Mouse (Mus musculus) liver, postnatal 0 days (tissue): Measurements from ENCODE around the gene Lsg1. TPM values are rescaled to one million over a fixed set of nuclear protein-coding genes. Genes with fewer than 3 reads are reported as not detected.

Source experiments
- ATAC-seq: fragments of 200-750 bp; cut with Nextera tagmentation; 2 replicates; pipeline ENCODE4 v1.8.0; 2017; ENCODE audit warnings: mild to moderate bottlenecking, moderate library complexity
- DNase-seq: peaks from one replicate; pipeline ENCODE4 v3.0.0-alpha.2; 2016
- H3K27ac ChIP-seq: fragments of 300-500 bp; sonication (generic); 2 replicates; pipeline ENCODE4 v1.5.1; 2014; ENCODE audit warnings: antibody characterized with exemption, moderate library complexity, mild to moderate bottlenecking, low read depth
- H3K27me3 ChIP-seq: fragments of 300-500 bp; sonication (generic); 2 replicates; pipeline ENCODE4 v1.6.1; 2014; ENCODE audit warnings: low read length, control low read depth, mixed read lengths; ENCODE audit not compliant: insufficient read depth
- H3K36me3 ChIP-seq: fragments of 300-500 bp; sonication (generic); replicated peaks from 2 replicates; pipeline ENCODE4 v1.6.1; 2014; ENCODE audit warnings: mild to moderate bottlenecking, control low read depth, low read length, moderate library complexity, mixed read lengths; ENCODE audit not compliant: insufficient read depth
- H3K4me1 ChIP-seq: fragments of 300-500 bp; sonication (generic); 2 replicates; pipeline ENCODE4 v1.6.1; 2014; ENCODE audit warnings: antibody characterized with exemption, mild to moderate bottlenecking, control low read depth; ENCODE audit not compliant: insufficient read depth
- H3K4me2 ChIP-seq: fragments of 300-500 bp; sonication (generic); 2 replicates; pipeline ENCODE4 v1.6.1; 2014; ENCODE audit warnings: low read depth, mild to moderate bottlenecking, low read length, moderate library complexity, mixed read lengths
- H3K4me3 ChIP-seq: fragments of 300-500 bp; sonication (generic); 2 replicates; pipeline ENCODE4 v1.5.1; 2014; ENCODE audit warnings: low read depth, low read length
- H3K9ac ChIP-seq: fragments of 300-500 bp; sonication (generic); replicated peaks from 2 replicates; pipeline ENCODE4 v1.6.1; 2014; ENCODE audit warnings: mild to moderate bottlenecking, moderate library complexity
- H3K9me3 ChIP-seq: fragments of 300-500 bp; sonication (generic); 2 replicates; pipeline ENCODE4 v1.6.1; 2016; ENCODE audit warnings: mild to moderate bottlenecking, control low read depth, low read length, mixed read lengths
- CTCF ChIP-seq: sonication (generic); IDR thresholded peaks from 2 replicates; pipeline ENCODE4 v1.5.1; 2016; ENCODE audit warnings: antibody characterized with exemption, low read depth
- EP300 ChIP-seq: IDR thresholded peaks from 2 replicates; pipeline ENCODE4 v1.6.1; 2016; ENCODE audit warnings: antibody characterized with exemption, low read depth, mild to moderate bottlenecking
- WGBS: fragments of 180-500 bp; shearing (Covaris S2); extraction: QIAGEN DNeasy Blood & Tissue Kit; methylation state at CpG from one replicate; pipeline ENCODE4 v1.1.7; 2014; ENCODE audit not compliant: insufficient replicate concordance; 5-methylcytosine and 5-hydroxymethylcytosine counted together
- polyA plus RNA-seq: library from polyadenylated mRNA; unstranded; fragments of >200 nt; fragmentation: Nextera tagmentation; extraction: Ambion mirVana; gene quantifications from 2 replicates; pipeline ENCODE4 v1.2.1, GENCODE M21; 2015

The Lsg1 gene
- 25.4 and 25.6 TPM in 2 replicates for polyA plus RNA-seq

DNA sequence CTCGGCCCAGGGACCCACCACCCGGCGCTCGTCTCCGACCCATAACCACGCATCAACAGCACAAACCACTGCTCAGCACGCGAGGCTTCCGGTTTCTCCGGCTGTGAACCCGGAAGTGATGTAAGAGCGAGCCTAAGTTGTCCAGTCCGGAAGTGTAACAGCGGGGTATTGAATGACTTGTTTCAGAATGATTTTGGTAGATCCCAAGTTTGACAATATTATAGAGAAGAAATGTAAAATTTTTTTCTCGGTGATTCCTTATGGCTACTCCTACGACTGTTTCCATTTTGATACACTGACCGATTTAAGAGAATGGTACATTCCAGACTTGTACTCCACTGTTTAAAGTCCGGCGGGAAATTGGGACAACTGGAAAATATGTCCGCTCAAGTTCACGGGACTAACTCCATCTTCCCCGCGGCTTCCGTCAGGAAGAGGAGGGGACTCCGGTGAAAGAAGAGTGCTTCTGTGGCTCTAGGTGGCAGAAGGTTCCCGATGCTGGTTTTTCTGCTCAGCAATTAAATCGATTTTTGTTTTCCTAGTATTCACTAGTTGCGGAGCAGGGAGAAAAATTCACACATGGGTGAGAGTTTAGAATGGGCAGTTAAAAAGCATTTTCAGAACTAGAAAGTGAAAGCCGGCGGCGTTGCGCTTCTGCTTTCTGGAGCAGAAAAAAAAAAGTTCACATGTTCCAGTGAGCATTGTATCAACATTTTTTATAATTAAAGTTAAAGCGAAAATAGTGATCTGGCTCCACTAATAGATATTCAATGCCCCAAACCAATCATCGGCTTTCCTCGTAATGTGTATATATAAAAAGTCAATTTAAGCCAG is at the start of gene Lsg1:
Lsg1 (minus strand) TSS at position 99 of the 834 bp plus-strand sequence.
- H3K36me3 ChIP-seq = peaks cover 23% of the 10 kb centered on the region
- peak within 1 kb of the TSS; percentile 89 for H3K4me2 ChIP-seq
- TF ChIP-seq CTCF = peak; percentile 43
- peak; percentile 92 for TF ChIP-seq EP300
- H3K4me3 ChIP-seq = peak within 1 kb of the TSS; percentile 91
- DNase-seq (peak; percentile 89), ATAC-seq (peak; percentile 97)
- H3K27ac ChIP-seq = peak within 1 kb of the TSS; percentile 78
- H3K9me3 ChIP-seq = no peaks in the 10 kb centered on the region
- 3% methylated on average over 35 of the region's 35 CpGs for WGBS
- no peaks in the 10 kb centered on the region; the same call in 1 of the 2 replicates for H3K4me1 ChIP-seq
- no peaks in the 10 kb centered on the region for H3K27me3 ChIP-seq
- peak within 1 kb of the TSS; percentile 84 for H3K9ac ChIP-seq

DNA sequence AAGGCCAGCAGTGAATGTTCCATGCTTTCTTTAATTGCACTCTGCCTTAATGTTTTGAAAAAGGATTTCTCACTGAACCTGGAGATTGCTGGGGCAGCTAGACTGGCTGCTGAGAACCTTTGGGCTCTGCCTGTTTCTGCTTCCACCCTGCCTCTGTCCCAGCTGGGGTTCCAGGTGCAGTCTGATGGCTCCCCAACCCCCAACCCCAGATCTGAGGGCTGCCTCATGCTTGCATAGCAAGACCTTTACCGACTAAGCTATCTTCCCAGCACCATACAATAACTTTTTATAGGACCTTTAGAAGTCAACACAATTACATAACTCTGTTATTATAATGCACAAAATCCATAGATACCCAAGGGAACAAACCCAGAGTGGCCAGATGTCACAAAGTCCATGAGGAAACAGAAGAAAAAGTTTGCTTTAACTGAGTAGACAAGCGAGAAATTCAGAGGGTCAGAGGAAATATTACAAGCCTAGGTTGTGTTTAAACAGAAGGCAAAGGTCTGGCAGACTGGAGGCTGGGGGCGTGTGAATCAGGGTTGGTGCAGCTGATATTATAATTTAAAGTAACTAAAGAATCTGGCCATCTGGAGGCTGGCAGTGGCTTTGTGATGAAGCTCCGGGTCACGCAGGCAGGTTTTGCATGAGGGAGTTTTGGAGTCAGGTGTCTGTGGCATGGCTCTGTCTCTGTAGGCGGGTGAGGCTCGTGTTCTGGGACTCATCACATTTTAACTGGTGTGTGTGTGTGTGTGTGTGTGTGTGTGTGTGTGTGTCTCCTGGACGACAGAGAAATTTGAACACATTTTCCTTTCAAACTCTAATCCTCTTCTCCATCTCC is 46.7 kb upstream of the Lsg1 start:
- H3K27me3 ChIP-seq = no peaks in the 10 kb centered on the region
- DNase-seq (no peak), ATAC-seq (no peak)
- H3K4me1 ChIP-seq = no peaks in the 10 kb centered on the region
- no peak overlapping the region for H3K9ac ChIP-seq
- WGBS = 52% methylated on average over 8 of the region's 8 CpGs
- H3K9me3 ChIP-seq = no peaks in the 10 kb centered on the region
- no peak overlapping the region for H3K4me3 ChIP-seq
- H3K4me2 ChIP-seq = no peak overlapping the region
- no peak overlapping the region for H3K27ac ChIP-seq
- H3K36me3 ChIP-seq = no peaks in the 10 kb centered on the region
- no peak for TF ChIP-seq EP300

DNA sequence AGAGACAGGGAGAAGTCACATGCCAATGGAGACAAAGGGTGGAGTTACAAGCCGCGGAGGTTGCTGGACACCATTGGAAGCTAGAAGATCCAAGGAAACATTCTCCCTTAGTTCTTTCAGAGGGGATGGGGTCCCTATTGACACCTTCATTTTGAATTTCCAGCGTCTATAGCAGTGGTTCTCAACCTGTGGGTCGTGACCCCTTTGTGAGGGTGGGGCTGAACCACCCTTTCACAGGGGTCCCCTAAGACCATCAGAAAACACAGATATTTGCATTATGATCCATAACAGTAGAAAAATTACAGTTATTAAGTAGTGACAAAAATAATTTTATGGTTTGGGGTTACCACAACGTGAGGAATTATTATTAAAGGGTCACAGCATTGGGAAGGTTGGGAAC is 42.1 kb upstream of the Lsg1 start:
- Histone ChIP-seq H3K36me3 (no peaks in the 10 kb centered on the region), H3K27ac (no peak overlapping the region), H3K9me3 (no peaks in the 10 kb centered on the region), H3K27me3 (no peaks in the 10 kb centered on the region), H3K9ac (no peak overlapping the region), H3K4me3 (no peak overlapping the region), H3K4me1 (no peaks in the 10 kb centered on the region), H3K4me2 (no peak overlapping the region)
- no peak for ATAC-seq
- TF ChIP-seq EP300 (no peak), CTCF (no peak)
- no peak for DNase-seq
- 77% methylated on average over 5 of the region's 5 CpGs for WGBS

DNA sequence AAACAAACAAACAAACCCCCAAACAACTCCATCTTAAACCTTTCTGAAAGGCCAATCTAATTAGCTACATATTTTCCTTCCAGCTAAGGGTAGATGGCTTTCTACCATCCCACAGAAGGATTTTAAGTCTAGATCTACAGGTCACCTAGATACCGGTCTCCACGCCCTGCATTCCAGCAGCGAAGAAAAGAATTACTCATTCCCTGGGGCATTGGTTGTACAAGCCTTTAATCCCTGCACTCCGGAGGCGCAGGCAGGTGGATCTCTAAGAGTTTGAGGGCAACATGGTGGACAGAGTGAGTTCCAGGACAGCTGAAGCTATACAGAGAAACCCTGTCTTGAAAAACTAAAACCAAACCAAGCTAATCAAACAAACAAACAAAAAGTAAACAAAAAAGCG is 41.0 kb upstream of the Lsg1 start:
- TF ChIP-seq EP300 (no peak), CTCF (no peak)
- ATAC-seq = no peak
- 72% methylated on average over 6 of the region's 6 CpGs for WGBS

DNA sequence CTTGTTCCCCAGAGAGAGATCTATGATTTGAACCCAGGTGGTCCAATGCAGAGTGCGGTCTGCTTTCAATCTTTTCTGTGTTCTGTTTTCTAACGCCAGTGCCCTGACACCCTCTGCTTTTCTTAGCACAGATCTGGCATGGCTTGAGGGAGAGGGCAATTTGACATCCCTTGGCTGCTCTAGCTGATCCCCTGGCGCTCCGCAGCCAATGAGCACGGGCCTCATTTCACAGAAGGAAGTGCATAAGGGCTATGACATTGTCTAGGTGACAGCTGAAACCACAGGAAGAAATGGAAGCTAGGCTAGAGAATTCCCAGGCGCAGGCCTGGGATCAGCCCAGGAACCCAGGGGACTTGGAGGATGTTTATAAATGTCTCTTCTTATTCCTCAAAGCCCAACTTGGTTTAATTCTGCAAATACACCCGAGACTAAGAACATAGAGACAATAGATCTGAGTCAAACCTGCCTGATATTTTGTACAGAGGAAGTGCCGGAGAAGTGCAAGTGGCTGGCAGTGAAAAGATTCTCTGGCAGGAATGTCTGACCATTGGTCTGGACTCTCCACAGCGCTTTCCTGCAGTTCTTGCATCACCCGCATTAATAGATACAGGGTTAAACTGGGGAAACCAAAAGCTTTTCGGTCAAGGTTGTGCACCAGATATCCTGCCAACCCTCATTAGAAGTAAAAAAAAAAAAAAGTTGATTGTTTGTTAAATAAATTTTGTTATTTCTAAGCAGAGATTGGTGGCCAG is 40.4 kb upstream of the Lsg1 start:
- TF ChIP-seq EP300 (no peak), CTCF (no peak)
- 63% methylated on average over 11 of the region's 11 CpGs for WGBS
- ATAC-seq = no peak

More for the DNA sequence above, 41.0 kb upstream of the Lsg1 start:
- H3K4me3 ChIP-seq = no peak overlapping the region
- H3K9ac ChIP-seq = no peak overlapping the region
- H3K9me3 ChIP-seq = no peaks in the 10 kb centered on the region
- no peak overlapping the region for H3K27ac ChIP-seq
- H3K36me3 ChIP-seq = no peaks in the 10 kb centered on the region
- H3K4me1 ChIP-seq = no peaks in the 10 kb centered on the region
- H3K4me2 ChIP-seq = no peak overlapping the region
- H3K27me3 ChIP-seq = no peaks in the 10 kb centered on the region
- DNase-seq = no peak

More for the DNA sequence above, 40.4 kb upstream of the Lsg1 start:
- Histone ChIP-seq H3K4me2 (no peak overlapping the region), H3K27ac (no peak overlapping the region), H3K36me3 (no peaks in the 10 kb centered on the region), H3K9ac (no peak overlapping the region), H3K4me3 (no peak overlapping the region), H3K4me1 (no peaks in the 10 kb centered on the region), H3K27me3 (no peaks in the 10 kb centered on the region), H3K9me3 (no peaks in the 10 kb centered on the region)
- DNase-seq = no peak
